Mouse (Mus musculus) MEL (cell line): ENCODE data around the gene Pla2g5. TPM values are rescaled to one million over a fixed set of nuclear protein-coding genes. Genes with fewer than 3 reads are reported as not detected.

Source experiments
- DNase-seq: peaks from one replicate; pipeline ENCODE4 v3.0.0; 2011; ENCODE audit warnings: low read depth, low spot score
- H3K27ac ChIP-seq: 2 replicates; pipeline ENCODE4 v1.5.1; 2012; ENCODE audit warnings: low read depth, mild to moderate bottlenecking, control low read depth, low read length, moderate library complexity; ENCODE audit not compliant: control insufficient read depth
- H3K27me3 ChIP-seq, 2 experiments: fragments of 150-350 bp in 1 of 2; sonication (generic) in 1 of 2; 2 replicates each; pipeline ENCODE4 v1.6.1; 2012; ENCODE audit warnings: low read length in 2 of 2, mild to moderate bottlenecking in 2 of 2, improper control_type of control experiment in 1 of 2, moderate library complexity in 1 of 2; ENCODE audit not compliant: insufficient read depth in 2 of 2, control insufficient read depth in 1 of 2
- H3K36me3 ChIP-seq, 2 experiments: 2 replicates each; pipeline ENCODE4 v1.6.1; 2012 to 2014; ENCODE audit warnings: low read length in 2 of 2, improper control_type of control experiment in 1 of 2, inconsistent platforms in 1 of 2, mild to moderate bottlenecking in 1 of 2; ENCODE audit not compliant: insufficient read depth in 2 of 2, control insufficient read depth in 1 of 2
- H3K4me1 ChIP-seq, 2 experiments: fragments of 150-350 bp in 1 of 2; sonication (generic) in 1 of 2; 2 replicates each; pipeline ENCODE4 v1.6.1; 2012; ENCODE audit warnings: low read length in 2 of 2, improper control_type of control experiment in 1 of 2, mild to moderate bottlenecking in 1 of 2; ENCODE audit not compliant: insufficient read depth in 2 of 2, control insufficient read depth in 1 of 2
- H3K4me3 ChIP-seq, 2 experiments: fragments of 150-350 bp in 1 of 2; sonication (generic) in 1 of 2; 2 replicates each; pipeline ENCODE4 v1.5.1; 2012; ENCODE audit warnings: low read depth in 2 of 2, low read length in 2 of 2, mild to moderate bottlenecking in 2 of 2, moderate library complexity in 2 of 2, control low read depth in 1 of 2, improper control_type of control experiment in 1 of 2; ENCODE audit not compliant: control insufficient read depth in 1 of 2, insufficient read depth in 1 of 2
- H3K79me2 ChIP-seq: 2 replicates; pipeline ENCODE4 v1.6.1; 2012; ENCODE audit warnings: mild to moderate bottlenecking, low read length, moderate library complexity; ENCODE audit not compliant: control insufficient read depth, poor library complexity, insufficient read depth
- H3K9ac ChIP-seq: 2 replicates; pipeline ENCODE4 v1.6.1; 2012; ENCODE audit warnings: low read depth, mild to moderate bottlenecking, control low read depth, low read length, moderate library complexity; ENCODE audit not compliant: control insufficient read depth, poor library complexity, severe bottlenecking
- H3K9me3 ChIP-seq: fragments of 150-350 bp; sonication (generic); replicated peaks from 2 replicates; pipeline ENCODE4 v1.6.1; 2012; ENCODE audit warnings: mild to moderate bottlenecking, low read length, improper control_type of control experiment, moderate library complexity; ENCODE audit not compliant: insufficient read depth
- CHD2 ChIP-seq: IDR thresholded peaks from 2 replicates; pipeline ENCODE4 v1.6.1; 2011; ENCODE audit warnings: low read length, improper control_type of control experiment
- GABPA ChIP-seq: IDR thresholded peaks from 2 replicates; pipeline ENCODE4 v1.6.1; 2012; ENCODE audit warnings: low read depth, mild to moderate bottlenecking, inconsistent platforms, low read length, improper control_type of control experiment, moderate library complexity
- GATA1 ChIP-seq: IDR thresholded peaks from 2 replicates; pipeline ENCODE4 v1.6.1; 2011; ENCODE audit warnings: low read depth, low read length, improper control_type of control experiment
- HCFC1 ChIP-seq: IDR thresholded peaks from 2 replicates; pipeline ENCODE4 v1.6.1; 2012; ENCODE audit warnings: low read depth, mild to moderate bottlenecking, inconsistent platforms, low read length, improper control_type of control experiment, moderate library complexity
- KAT2A ChIP-seq: conservative IDR thresholded peaks from 2 replicates; pipeline ENCODE4 v1.6.1; 2012; ENCODE audit warnings: low read depth, low read length, improper control_type of control experiment, inconsistent platforms
- MAZ ChIP-seq: IDR thresholded peaks from 2 replicates; pipeline ENCODE4 v1.6.1; 2012; ENCODE audit warnings: low read depth, mild to moderate bottlenecking, inconsistent platforms, low read length, improper control_type of control experiment
- MEF2A ChIP-seq: IDR thresholded peaks from 2 replicates; pipeline ENCODE4 v1.6.1; 2014; ENCODE audit warnings: low read depth, mild to moderate bottlenecking, inconsistent platforms, low read length, improper control_type of control experiment; ENCODE audit not compliant: poor library complexity, insufficient replicate concordance, severe bottlenecking; ENCODE audit errors: extremely low read depth
- MXI1 ChIP-seq: IDR thresholded peaks from 2 replicates; pipeline ENCODE4 v1.6.1; 2011; ENCODE audit warnings: mild to moderate bottlenecking, low read depth, low read length, improper control_type of control experiment
- MYB ChIP-seq: IDR thresholded peaks from 2 replicates; pipeline ENCODE4 v1.6.1; 2011; ENCODE audit warnings: mild to moderate bottlenecking, low read depth, low read length, improper control_type of control experiment
- NELFE ChIP-seq: IDR thresholded peaks from 2 replicates; pipeline ENCODE4 v1.6.1; 2011; ENCODE audit warnings: low read depth, low read length, improper control_type of control experiment
- POLR2AphosphoS2 ChIP-seq: IDR thresholded peaks from 2 replicates; pipeline ENCODE4 v1.6.1; 2011; ENCODE audit warnings: low read length, improper control_type of control experiment
- POLR2AphosphoS5 ChIP-seq: IDR thresholded peaks from 2 replicates; pipeline ENCODE4 v1.6.1; 2012; ENCODE audit warnings: low read depth, borderline replicate concordance, mild to moderate bottlenecking, inconsistent platforms, low read length, moderate library complexity, mixed read lengths
- SIN3A ChIP-seq: IDR thresholded peaks from 2 replicates; pipeline ENCODE4 v1.6.1; 2012; ENCODE audit warnings: low read length, improper control_type of control experiment, inconsistent platforms
- SMC3 ChIP-seq: IDR thresholded peaks from 2 replicates; pipeline ENCODE4 v1.6.1; 2011; ENCODE audit warnings: low read depth, low read length, improper control_type of control experiment
- TBP ChIP-seq: IDR thresholded peaks from 2 replicates; pipeline ENCODE4 v1.8.0; 2011; ENCODE audit warnings: low read depth, low read length, improper control_type of control experiment
- TCF12 ChIP-seq: IDR thresholded peaks from 2 replicates; pipeline ENCODE4 v1.6.1; 2014; ENCODE audit warnings: low read depth, mild to moderate bottlenecking, inconsistent platforms, low read length, improper control_type of control experiment, moderate library complexity
- UBTF ChIP-seq: IDR thresholded peaks from 2 replicates; pipeline ENCODE4 v1.6.1; 2012; ENCODE audit warnings: low read depth, mild to moderate bottlenecking, inconsistent platforms, low read length, improper control_type of control experiment, moderate library complexity, borderline replicate concordance; ENCODE audit not compliant: insufficient read depth
- USF1 ChIP-seq: IDR thresholded peaks from 2 replicates; pipeline ENCODE4 v1.6.1; 2014; ENCODE audit warnings: low read depth, mild to moderate bottlenecking, inconsistent platforms, low read length, improper control_type of control experiment, moderate library complexity
- USF2 ChIP-seq, 2 experiments: IDR thresholded peaks; 2 replicates each; pipeline ENCODE4 v1.6.1; 2011 to 2012; ENCODE audit warnings: improper control_type of control experiment in 2 of 2, low read length in 2 of 2, borderline replicate concordance in 1 of 2, inconsistent platforms in 1 of 2, low read depth in 1 of 2, mild to moderate bottlenecking in 1 of 2; ENCODE audit not compliant: insufficient read depth in 1 of 2
- polyA plus RNA-seq, 2 experiments: library from polyadenylated mRNA; stranded (reverse) in 1 of 2; unstranded in 1 of 2; fragments of >175 nt in 1 of 2; fragments of >200 nt in 1 of 2; gene quantifications; 2 replicates each; pipeline versions ENCODE4 v1.2.1 to v1.2.4; 2012; ENCODE audit warnings: low replicate concordance in 2 of 2, low read depth in 1 of 2; ENCODE audit not compliant: insufficient read length in 2 of 2, insufficient read depth in 1 of 2, missing spikeins in 1 of 2
- total RNA-seq: library from RNA; depleted of rRNA; stranded (reverse); fragments of 300-350 nt; gene quantifications from 2 replicates; pipeline ENCODE4 v1.2.3, GENCODE M21; 2012

The Pla2g5 gene
- total and polyA plus RNA-seq, 3 experiments = not detected

DNA sequence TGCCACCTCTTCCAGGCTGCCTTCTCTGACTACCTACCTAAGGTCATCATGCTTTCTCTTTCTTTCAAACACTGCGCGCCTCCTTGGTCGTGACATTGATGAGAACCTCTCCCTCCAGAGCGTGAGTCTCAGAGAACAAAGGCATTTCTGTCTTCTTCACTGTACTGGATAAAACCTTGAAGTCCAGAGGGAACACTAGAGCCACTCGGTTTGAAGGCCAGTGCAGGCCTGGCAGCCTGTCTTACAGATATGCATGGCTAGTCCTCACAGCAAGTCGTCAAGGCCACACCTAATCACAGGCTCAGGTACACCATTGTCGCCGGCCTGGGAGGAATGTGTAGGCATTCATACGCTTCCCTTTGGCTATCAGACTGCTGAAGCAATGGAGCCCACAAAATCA, 47.1 kb downstream of the Pla2g5 start:
- no peaks in the 10 kb centered on the region for H3K9me3 ChIP-seq
- H3K9ac ChIP-seq = no peak overlapping the region
- no peaks in the 10 kb centered on the region for H3K36me3 ChIP-seq
- no peaks in the 10 kb centered on the region for H3K4me1 ChIP-seq
- no peak overlapping the region for H3K4me3 ChIP-seq
- no peak overlapping the region for H3K27ac ChIP-seq
- no peaks in the 10 kb centered on the region for H3K79me2 ChIP-seq
- TF ChIP-seq GABPA (no peak), POLR2AphosphoS2 (no peak), MAZ (no peak), UBTF (no peak), TCF12 (no peak), MYB (no peak), GATA1 (no peak), SMC3 (no peak), USF1 (no peak), MXI1 (no peak), HCFC1 (no peak), NELFE (no peak), MEF2A (no peak), SIN3A (no peak), CHD2 (no peak), USF2 (IDR thresholded peaks at IDR 0.05; ENCODE audit: borderline replicate concordance in 1 of 2, insufficient read depth in 1 of 2, low read depth in 1 of 2, low read length in 2 of 2) (no peak), TBP (no peak), KAT2A (no peak), POLR2AphosphoS5 (no peak)
- DNase-seq = no peak
- no peaks in the 10 kb centered on the region for H3K27me3 ChIP-seq

GRCm38 (mm10) chr4:138806920-138807541, 56.3 kb downstream of the Pla2g5 start:
- Histone ChIP-seq H3K9ac (no peak overlapping the region), H3K4me3 (no peak overlapping the region), H3K27me3 (no peaks in the 10 kb centered on the region), H3K27ac (no peak overlapping the region), H3K4me1 (no peaks in the 10 kb centered on the region), H3K9me3 (no peaks in the 10 kb centered on the region), H3K36me3 (no peaks in the 10 kb centered on the region), H3K79me2 (no peaks in the 10 kb centered on the region)
- DNase-seq = no peak
- TF ChIP-seq MAZ = no peak
- TF ChIP-seq MXI1 = no peak
